Comparison of ENCODE assay signal across 26 mouse cellular contexts in the genomic region with DNA sequence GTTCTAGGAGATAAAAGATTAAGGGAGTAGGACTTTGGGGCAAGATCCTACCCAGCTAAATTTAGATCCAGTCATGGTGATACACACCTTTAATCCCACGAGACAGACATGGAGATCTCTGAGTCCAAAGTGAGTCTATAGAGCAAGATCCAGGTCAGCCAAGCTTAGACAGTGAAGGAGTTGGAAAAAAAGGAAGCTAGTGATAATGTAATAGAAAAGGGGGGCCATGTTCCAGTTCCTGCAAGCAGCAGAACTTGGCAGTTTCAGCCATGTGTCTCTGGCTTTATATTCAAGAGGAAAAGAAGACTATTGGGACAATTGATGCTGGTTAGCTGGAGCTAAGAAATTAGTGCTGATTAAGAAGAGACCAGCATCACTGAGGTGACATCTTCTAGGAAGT. TPM values are rescaled to one million over a fixed set of nuclear protein-coding genes. Genes with fewer than 3 reads are reported as not detected.
A peak's percentile ranks its signal among the peaks of the same experiment; 100 is the strongest.
DNase-seq lines count a peak whose midpoint lies in the region; ATAC-seq and TF ChIP-seq lines count a peak whose summit lies in the region.
"Had no signal": no experiment of that assay in that cellular context is flagged by ENCODE, and none has a peak within 500 bp of the region (broad histone marks: within the 10 kb centered on the region; RNA-seq: fewer than 3 reads in every experiment).

No protein-coding gene starts in this region.

- H3K9ac ChIP-seq in liver, embryonic 12.5 days: no peak overlapping the region
- no peak overlapping the region for H3K9ac ChIP-seq in liver, embryonic 14.5 days (replicated peaks)
- H3K9ac ChIP-seq in liver, embryonic 11.5 days (ENCODE audit: low read depth, low read length): no peak overlapping the region
- H3K9ac ChIP-seq: embryonic facial prominence, embryonic 13.5 days; embryonic facial prominence, embryonic 15.5 days; forebrain, embryonic 12.5 days had no signal

- no peak overlapping the region for H3K4me3 ChIP-seq in liver, embryonic 12.5 days
- H3K4me3 ChIP-seq in liver, embryonic 14.5 days (ENCODE audit: insufficient read depth in 1 of 2, low read depth in 2 of 2, low read length in 2 of 2): no peak overlapping the region
- H3K4me3 ChIP-seq in liver, embryonic 11.5 days (ENCODE audit: low read depth, low read length): no peak overlapping the region
- H3K4me3 ChIP-seq: embryonic facial prominence, embryonic 13.5 days; embryonic facial prominence, embryonic 15.5 days; erythroblast, embryonic 14.5 days; forebrain, embryonic 10.5 days; forebrain, embryonic 12.5 days had no signal

- no peak for TF ChIP-seq CTCF in liver, embryonic 14.5 days (IDR thresholded peaks at IDR 0.05; ENCODE audit: low read depth)

- no peaks in the 10 kb centered on the region for H3K27me3 ChIP-seq in liver, embryonic 12.5 days (replicated peaks)
- no peaks in the 10 kb centered on the region for H3K27me3 ChIP-seq in liver, embryonic 14.5 days (ENCODE audit: control insufficient read depth, insufficient read depth, low read length)
- H3K27me3 ChIP-seq in liver, embryonic 11.5 days (replicated peaks; ENCODE audit: control insufficient read depth, insufficient read depth, low read length): no peaks in the 10 kb centered on the region
- H3K27me3 ChIP-seq: CH12.LX; embryonic facial prominence, embryonic 13.5 days; embryonic facial prominence, embryonic 15.5 days; forebrain, embryonic 12.5 days had no signal

- no peaks in the 10 kb centered on the region for H3K9me3 ChIP-seq in liver, embryonic 12.5 days (replicated peaks)
- no peaks in the 10 kb centered on the region for H3K9me3 ChIP-seq in liver, embryonic 14.5 days (ENCODE audit: control insufficient read depth, low read length)
- no peaks in the 10 kb centered on the region for H3K9me3 ChIP-seq in liver, embryonic 11.5 days (ENCODE audit: control insufficient read depth, low read length)
- H3K9me3 ChIP-seq: embryonic facial prominence, embryonic 13.5 days; embryonic facial prominence, embryonic 15.5 days; forebrain, embryonic 10.5 days; forebrain, embryonic 12.5 days; G1E had no signal

- DNase-seq in liver: no peak
- DNase-seq in liver, embryonic 14.5 days (ENCODE audit: low read depth in 3 of 3, low spot score in 3 of 3): no peak
- no peak for DNase-seq in liver, embryonic 11.5 days (ENCODE audit: low spot score)
- no peak for DNase-seq in spleen, adult 18-20 months
- DNase-seq: adrenal gland, adult 2 months; adrenal gland, postnatal 10 days; adrenal gland, postnatal 25 days; B cell, adult 2 months; cerebellum, adult 11 months; cerebellum, adult 18-20 months; cerebellum, adult 8-10 months; cerebellum, adult 9-11 months; cerebellum, postnatal 14 days; cerebellum, postnatal 36 days; embryo, embryonic 11 days had no signal

- no peak overlapping the region for H3K4me2 ChIP-seq in liver, embryonic 12.5 days
- H3K4me2 ChIP-seq in liver, embryonic 14.5 days (ENCODE audit: low read depth): peak overlapping the region; percentile 18; the same call in 1 of the 2 replicates
- no peak overlapping the region for H3K4me2 ChIP-seq in liver, embryonic 11.5 days
- H3K4me2 ChIP-seq: embryonic facial prominence, embryonic 13.5 days; embryonic facial prominence, embryonic 15.5 days; forebrain, embryonic 12.5 days had no signal

- peak overlapping the region; percentile 36; the same call in 1 of the 2 replicates for H3K27ac ChIP-seq in liver, embryonic 12.5 days
- peak overlapping the region; percentile 25; the same call in 1 of the 2 replicates for H3K27ac ChIP-seq in liver, embryonic 14.5 days
- no peak overlapping the region for H3K27ac ChIP-seq in liver, embryonic 11.5 days (ENCODE audit: low read depth, low read length)
- H3K27ac ChIP-seq: embryonic facial prominence, embryonic 13.5 days; embryonic facial prominence, embryonic 15.5 days; forebrain, embryonic 10.5 days; forebrain, embryonic 12.5 days had no signal

- WGBS in liver, embryonic 12.5 days (ENCODE audit: insufficient replicate concordance): 47% methylated on average over 1 of the region's 1 CpGs
- 40% methylated on average over 1 of the region's 1 CpGs for WGBS in liver, embryonic 14.5 days (ENCODE audit: insufficient replicate concordance)
- 45% methylated on average over 1 of the region's 1 CpGs for WGBS in liver, embryonic 11.5 days

- TF ChIP-seq EP300 in liver, embryonic 14.5 days (IDR thresholded peaks at IDR 0.05; ENCODE audit: low read depth): no peak

- H3K36me3 ChIP-seq in liver, embryonic 12.5 days: no peaks in the 10 kb centered on the region
- H3K36me3 ChIP-seq in liver, embryonic 14.5 days (replicated peaks; ENCODE audit: control insufficient read depth, insufficient read depth, low read depth): no peaks in the 10 kb centered on the region
- H3K36me3 ChIP-seq in liver, embryonic 11.5 days (ENCODE audit: control insufficient read depth, insufficient read depth, low read length): no peaks in the 10 kb centered on the region
- H3K36me3 ChIP-seq: embryonic facial prominence, embryonic 13.5 days; embryonic facial prominence, embryonic 15.5 days; forebrain, embryonic 10.5 days; forebrain, embryonic 12.5 days; G1E had no signal

- ATAC-seq in liver, embryonic 12.5 days: no peak
- no peak for ATAC-seq in liver, embryonic 14.5 days (ENCODE audit: insufficient read depth)
- ATAC-seq in liver, embryonic 11.5 days (replicated peaks; ENCODE audit: low FRiP score): no peak
- ATAC-seq: CD4-positive, CD25-positive, alpha-beta regulatory T cell, adult 4 months; forebrain, embryonic 14.5 days; forebrain, embryonic 16.5 days had no signal

- H3K4me1 ChIP-seq in liver, embryonic 12.5 days: peaks cover 83% of the 10 kb centered on the region
- H3K4me1 ChIP-seq in liver, embryonic 14.5 days (replicated peaks; ENCODE audit: control insufficient read depth in 2 of 2, insufficient read depth in 2 of 2, low read length in 1 of 2): peaks cover 62 to 72% of the 10 kb centered on the region in 2 experiments
- peaks cover 12% of the 10 kb centered on the region for H3K4me1 ChIP-seq in liver, embryonic 11.5 days (replicated peaks; ENCODE audit: control insufficient read depth, insufficient read depth, low read length)
- H3K4me1 ChIP-seq: embryonic facial prominence, embryonic 15.5 days had no signal

RNA-seq across cellular contexts. Expression of a gene that starts 43.4 kb away (rescaled TPM):
- 308 and 327 TPM in 2 replicates for polyA plus RNA-seq in liver, embryonic 12.5 days (2016; fragmentation: Nextera tagmentation; extraction: Ambion mirVana)
- polyA plus RNA-seq in liver, embryonic 14.5 days (2012; rRNA removed): 54.3 and 82.5 TPM in 2 replicates
- polyA plus RNA-seq in liver, embryonic 14.5 days (2014; fragmentation: Nextera tagmentation; extraction: Ambion mirVana): 331 and 345 TPM in 2 replicates
- polyA plus RNA-seq in liver, embryonic 11.5 days (2014; fragmentation: Nextera tagmentation; extraction: Ambion mirVana): 261 and 281 TPM in 2 replicates
